Mouse (Mus musculus) stomach, embryonic 16.5 days (tissue): ENCODE measurements around the gene Ocln. TPM values are rescaled to one million over a fixed set of nuclear protein-coding genes. Genes with fewer than 3 reads are reported as not detected.
A peak's percentile ranks its signal among the peaks of the same experiment; 100 is the strongest.

Experiments used
- ATAC-seq: fragments of 200-750 bp; cut with Nextera tagmentation; 2 replicates; pipeline ENCODE4 v1.8.0; 2017; ENCODE audit warnings: moderate number of reproducible peaks, moderate TSS enrichment; ENCODE audit not compliant: insufficient read depth, low FRiP score
- H3K27ac ChIP-seq: fragments of 300-500 bp; sonication (generic); 2 replicates; pipeline ENCODE4 v1.5.1; 2014; ENCODE audit warnings: low read length
- H3K27me3 ChIP-seq: fragments of 300-500 bp; sonication (generic); 2 replicates; pipeline ENCODE4 v1.6.1; 2014; ENCODE audit warnings: low read length, control low read depth, mixed read lengths; ENCODE audit not compliant: control insufficient read depth, insufficient read depth
- H3K36me3 ChIP-seq: fragments of 300-500 bp; sonication (generic); 2 replicates; pipeline ENCODE4 v1.6.1; 2014; ENCODE audit warnings: low read length; ENCODE audit not compliant: control insufficient read depth, insufficient read depth
- H3K4me1 ChIP-seq: fragments of 300-500 bp; sonication (generic); 2 replicates; pipeline ENCODE4 v1.6.1; 2014; ENCODE audit warnings: low read length, control low read depth, mixed read lengths; ENCODE audit not compliant: control insufficient read depth, insufficient read depth
- H3K4me2 ChIP-seq: fragments of 300-500 bp; sonication (generic); 2 replicates; pipeline ENCODE4 v1.6.1; 2014; ENCODE audit warnings: low read depth, low read length, mixed read lengths
- H3K4me3 ChIP-seq: fragments of 300-500 bp; sonication (generic); replicated peaks from 2 replicates; pipeline ENCODE4 v1.5.1; 2014; ENCODE audit warnings: mild to moderate bottlenecking, low read length
- H3K9ac ChIP-seq: fragments of 300-500 bp; sonication (generic); 2 replicates; pipeline ENCODE4 v1.6.1; 2014; ENCODE audit warnings: low read length
- H3K9me3 ChIP-seq: fragments of 300-500 bp; sonication (generic); replicated peaks from 2 replicates; pipeline ENCODE4 v1.6.1; 2016; ENCODE audit warnings: low read length, control low read depth; ENCODE audit not compliant: control insufficient read depth
- WGBS: fragments of 180-500 bp; shearing (Covaris S2); extraction: QIAGEN DNeasy Blood & Tissue Kit; methylation state at CpG from one replicate; pipeline ENCODE4 v1.1.7; 2014; 5-methylcytosine and 5-hydroxymethylcytosine counted together
- polyA plus RNA-seq: library from polyadenylated mRNA; unstranded; fragments of >200 nt; fragmentation: Nextera tagmentation; extraction: Ambion mirVana; gene quantifications from 2 replicates; pipeline ENCODE4 v1.2.1, GENCODE M21; 2015

Ocln gene
- polyA plus RNA-seq, 1 experiment from 2014 or later = 65.9 TPM

DNA sequence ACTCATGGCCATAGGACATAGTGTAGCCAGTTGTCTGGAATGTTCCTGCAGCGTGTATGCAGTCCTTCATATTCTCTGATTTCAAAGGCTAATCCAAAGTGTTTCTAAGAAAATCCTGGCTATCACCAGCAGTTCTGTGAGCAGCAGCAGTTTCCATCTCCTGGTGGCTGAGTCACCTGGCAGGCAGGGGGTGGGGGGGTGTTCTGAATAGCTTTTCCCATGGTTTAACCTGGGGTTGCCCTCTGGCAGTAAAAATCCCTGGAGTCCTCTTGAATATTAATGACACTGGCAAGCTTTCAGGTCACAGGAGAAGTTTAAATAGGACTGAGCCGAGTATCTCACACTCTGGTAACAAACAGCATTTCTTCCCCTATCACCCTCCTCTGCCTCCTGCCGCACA, 29.2 kb upstream of the Ocln start:
- no peak overlapping the region for H3K4me3 ChIP-seq
- 19% methylated on average over 3 of the region's 3 CpGs for WGBS
- no peaks in the 10 kb centered on the region for H3K9me3 ChIP-seq
- H3K27ac ChIP-seq = peak overlapping the region; percentile 5; the same call in 1 of the 2 replicates
- H3K27me3 ChIP-seq = no peaks in the 10 kb centered on the region
- no peaks in the 10 kb centered on the region for H3K36me3 ChIP-seq
- H3K9ac ChIP-seq = no peak overlapping the region
- H3K4me1 ChIP-seq = 0 out of 2 replicates have a peak, but pooled peaks cover 7% of the 10 kb centered on the region
- no peak; the same call in 1 of the 2 replicates for ATAC-seq
- H3K4me2 ChIP-seq = no peak overlapping the region

DNA sequence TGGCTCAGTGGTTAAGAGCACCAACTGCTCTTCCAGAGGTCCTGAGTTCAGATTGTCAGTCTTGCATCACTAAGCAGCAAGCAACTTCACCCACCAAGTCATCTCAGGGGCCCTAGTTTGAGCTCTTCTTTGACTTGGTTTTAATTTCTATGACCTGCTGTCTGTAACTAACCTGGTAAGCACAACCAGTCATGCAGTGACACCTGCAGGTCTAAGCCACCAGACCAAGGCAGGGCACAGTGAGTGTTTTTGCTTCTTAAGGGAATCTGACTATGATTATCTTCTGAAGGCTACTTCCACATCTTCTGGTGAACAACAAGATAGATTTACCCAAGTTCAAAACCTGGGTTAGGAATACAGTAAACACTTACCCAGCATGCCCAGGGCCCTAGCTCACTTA, 27.4 kb upstream of the Ocln start:
- no peak overlapping the region for H3K4me2 ChIP-seq
- H3K9ac ChIP-seq = no peak overlapping the region
- no peaks in the 10 kb centered on the region for H3K9me3 ChIP-seq
- no peaks in the 10 kb centered on the region for H3K36me3 ChIP-seq
- 0 out of 2 replicates have a peak, but pooled peaks cover 7% of the 10 kb centered on the region for H3K4me1 ChIP-seq
- no peak for ATAC-seq
- H3K27me3 ChIP-seq = no peaks in the 10 kb centered on the region
- no peak overlapping the region for H3K27ac ChIP-seq
- no peak overlapping the region for H3K4me3 ChIP-seq

DNA sequence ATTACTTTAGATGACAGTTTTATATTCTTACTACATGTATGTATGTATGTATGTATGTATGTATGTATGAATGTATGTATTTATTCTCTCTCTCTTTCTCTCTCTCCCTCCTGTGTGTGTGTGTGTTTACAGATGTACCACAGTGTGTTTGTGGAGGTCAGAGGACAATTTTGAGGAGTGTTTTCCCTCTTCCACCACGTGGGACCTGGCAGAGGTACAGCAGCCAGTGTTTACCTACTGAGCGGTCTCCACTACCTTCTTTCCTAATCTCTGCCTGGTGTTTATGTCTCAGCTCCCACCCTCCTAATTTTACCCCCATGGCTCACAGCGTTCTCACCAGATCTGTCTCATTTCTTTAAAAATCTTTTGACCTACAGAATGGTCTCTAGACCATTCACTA, 26.7 kb upstream of the Ocln start:
- Histone ChIP-seq H3K27me3 (no peaks in the 10 kb centered on the region), H3K9ac (no peak overlapping the region), H3K36me3 (no peaks in the 10 kb centered on the region), H3K27ac (no peak overlapping the region), H3K4me2 (no peak overlapping the region), H3K9me3 (no peaks in the 10 kb centered on the region), H3K4me3 (no peak overlapping the region), H3K4me1 (0 out of 2 replicates have a peak, but pooled peaks cover 7% of the 10 kb centered on the region)
- WGBS = 42% methylated on average over 3 of the region's 3 CpGs
- no peak for ATAC-seq

DNA sequence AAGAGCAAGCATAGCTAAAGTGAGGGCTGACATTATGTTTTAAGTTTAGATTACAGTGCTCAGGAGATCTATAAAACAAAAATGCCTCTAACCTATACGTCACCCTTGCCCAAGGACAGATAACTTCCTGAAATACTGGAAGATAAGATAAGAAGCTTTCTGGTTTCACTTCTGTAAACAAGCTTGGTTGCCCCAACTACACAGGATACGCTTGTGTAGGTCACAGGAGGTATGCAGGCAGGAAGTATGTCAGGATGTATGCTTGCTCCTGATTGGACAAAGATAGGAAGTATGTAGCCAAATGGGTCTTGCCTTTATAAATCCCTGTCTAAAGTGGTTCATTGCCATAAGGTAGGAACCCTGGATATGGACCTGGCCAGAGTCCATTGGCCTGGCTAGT, 23.4 kb upstream of the Ocln start:
- Histone ChIP-seq H3K27me3 (no peaks in the 10 kb centered on the region), H3K36me3 (no peaks in the 10 kb centered on the region), H3K4me2 (no peak overlapping the region), H3K4me1 (no peaks in the 10 kb centered on the region), H3K9ac (no peak overlapping the region), H3K4me3 (no peak overlapping the region), H3K27ac (no peak overlapping the region), H3K9me3 (no peaks in the 10 kb centered on the region)
- WGBS = 31% methylated on average over 2 of the region's 2 CpGs
- 0 out of 2 replicates have a peak, but pooled peaks have one; percentile 20 for ATAC-seq

GRCm38 (mm10) chr13:100570713-100571112, 18.2 kb upstream of the Ocln start:
- ATAC-seq = no peak
- 64% methylated on average over 2 of the region's 2 CpGs for WGBS

GRCm38 (mm10) chr13:100568359-100568758, 15.8 kb upstream of the Ocln start:
- no peak for ATAC-seq
- no peaks in the 10 kb centered on the region for H3K4me1 ChIP-seq

More at GRCm38 (mm10) chr13:100570713-100571112, 18.2 kb upstream of the Ocln start:
- Histone ChIP-seq H3K4me3 (no peak overlapping the region), H3K4me2 (no peak overlapping the region), H3K9ac (no peak overlapping the region), H3K27me3 (no peaks in the 10 kb centered on the region), H3K9me3 (no peaks in the 10 kb centered on the region), H3K27ac (no peak overlapping the region), H3K36me3 (no peaks in the 10 kb centered on the region), H3K4me1 (no peaks in the 10 kb centered on the region)

GRCm38 (mm10) chr13:100559449-100559848, 6.9 kb upstream of the Ocln start:
- H3K4me2 ChIP-seq = no peak overlapping the region
- H3K36me3 ChIP-seq = no peaks in the 10 kb centered on the region
- no peak overlapping the region for H3K9ac ChIP-seq
- H3K4me3 ChIP-seq = no peak overlapping the region
- no peaks in the 10 kb centered on the region for H3K27me3 ChIP-seq
- ATAC-seq = no peak
- 74% methylated on average over 9 of the region's 9 CpGs for WGBS
- no peaks in the 10 kb centered on the region for H3K9me3 ChIP-seq
- no peak overlapping the region for H3K27ac ChIP-seq
- no peaks in the 10 kb centered on the region for H3K4me1 ChIP-seq

More at GRCm38 (mm10) chr13:100568359-100568758, 15.8 kb upstream of the Ocln start:
- Histone ChIP-seq H3K36me3 (no peaks in the 10 kb centered on the region), H3K27me3 (no peaks in the 10 kb centered on the region), H3K9ac (no peak overlapping the region), H3K27ac (no peak overlapping the region), H3K4me2 (no peak overlapping the region), H3K4me3 (no peak overlapping the region), H3K9me3 (no peaks in the 10 kb centered on the region)
- WGBS = 95% methylated on average over 1 of the region's 1 CpGs

- H3K9me3 ChIP-seq = no peaks in the 10 kb centered on the region
- WGBS = 60% methylated on average over 4 of the region's 4 CpGs
Measured at GRCm38 (mm10) chr13:100557011-100557410, 4.5 kb upstream of the Ocln start.

GRCm38 (mm10) chr13:100553042-100553437, 522 bp upstream of the Ocln start:
- peak overlapping the region; percentile 89 for H3K27ac ChIP-seq
- peak overlapping the region; percentile 67 for H3K4me3 ChIP-seq
- peaks cover 25% of the 10 kb centered on the region for H3K27me3 ChIP-seq
- 5% methylated on average over 12 of the region's 12 CpGs for WGBS
- peak overlapping the region; percentile 75 for H3K4me2 ChIP-seq
- no peaks in the 10 kb centered on the region for H3K9me3 ChIP-seq
- ATAC-seq = no peak
- H3K9ac ChIP-seq = peak overlapping the region; percentile 79
- no peaks in the 10 kb centered on the region for H3K36me3 ChIP-seq
- H3K4me1 ChIP-seq = peaks cover 8% of the 10 kb centered on the region

More at GRCm38 (mm10) chr13:100557011-100557410, 4.5 kb upstream of the Ocln start:
- Histone ChIP-seq H3K4me1 (peaks cover 8% of the 10 kb centered on the region), H3K27ac (no peak overlapping the region), H3K4me2 (no peak overlapping the region), H3K9ac (no peak overlapping the region), H3K27me3 (peaks cover 9% of the 10 kb centered on the region), H3K36me3 (no peaks in the 10 kb centered on the region), H3K4me3 (no peak overlapping the region)
- no peak for ATAC-seq
